In genomic region chr7:101012541-101012940, GRCm38 (mm10) we compare ENCODE assay signal across 7 mouse cellular contexts. TPM values are rescaled to one million over a fixed set of nuclear protein-coding genes. Genes with fewer than 3 reads are reported as not detected.
DNase-seq lines count a peak whose midpoint lies in the region; ATAC-seq and TF ChIP-seq lines count a peak whose summit lies in the region.

TSS of gene P2ry2 (minus strand) at chr7:101012866.

- DNase-seq in hindbrain, embryonic 10.5 days (ENCODE audit: low spot score), result no peak
- DNase-seq in adipocyte (ENCODE audit: low spot score), result no peak
- no peak for DNase-seq in thymus, postnatal 0 days (ENCODE audit: low spot score)
- no peak for DNase-seq in embryo, embryonic 9.5 days (ENCODE audit: extremely low spot score)

- H3K27ac ChIP-seq in cortical plate, adult 2 months (ENCODE audit: insufficient read depth, low read length), result no peak within 1 kb of the TSS
- no peak within 1 kb of the TSS for H3K27ac ChIP-seq in forebrain, embryonic 13.5 days
- peak within 1 kb of the TSS; percentile 62 for H3K27ac ChIP-seq in hindbrain, embryonic 10.5 days
- no peak within 1 kb of the TSS for H3K27ac ChIP-seq in midbrain, embryonic 13.5 days

- H3K4me3 ChIP-seq in cortical plate, adult 2 months (ENCODE audit: insufficient read depth, low read length), result peak within 1 kb of the TSS; percentile 25; the same call in 1 of the 2 replicates
- peak within 1 kb of the TSS; percentile 45 for H3K4me3 ChIP-seq in forebrain, embryonic 13.5 days
- H3K4me3 ChIP-seq in hindbrain, embryonic 10.5 days, result peak within 1 kb of the TSS; percentile 65
- H3K4me3 ChIP-seq in midbrain, embryonic 13.5 days (replicated peaks), result peak within 1 kb of the TSS; percentile 48

- TF ChIP-seq POLR2A in cortical plate, adult 2 months (IDR thresholded peaks at IDR 0.05; ENCODE audit: extremely low read depth, insufficient read depth, low read length), result no peak

- peak within 1 kb of the TSS; percentile 58 for H3K9ac ChIP-seq in forebrain, embryonic 13.5 days
- peak within 1 kb of the TSS; percentile 52 for H3K9ac ChIP-seq in midbrain, embryonic 13.5 days (replicated peaks)

- ATAC-seq in forebrain, embryonic 13.5 days, result no peak
- ATAC-seq in midbrain, embryonic 13.5 days, result no peak

- H3K4me1 ChIP-seq in cortical plate, adult 2 months (ENCODE audit: control insufficient read depth, insufficient read depth, low read length), result no peaks in the 10 kb centered on the region
- peaks cover 24% of the 10 kb centered on the region for H3K4me1 ChIP-seq in forebrain, embryonic 13.5 days
- peaks cover 42% of the 10 kb centered on the region for H3K4me1 ChIP-seq in hindbrain, embryonic 10.5 days (replicated peaks)
- peaks cover 18% of the 10 kb centered on the region for H3K4me1 ChIP-seq in midbrain, embryonic 13.5 days (replicated peaks)

- no peaks in the 10 kb centered on the region for H3K36me3 ChIP-seq in forebrain, embryonic 13.5 days (ENCODE audit: poor library complexity, severe bottlenecking)
- no peaks in the 10 kb centered on the region for H3K36me3 ChIP-seq in hindbrain, embryonic 10.5 days
- H3K36me3 ChIP-seq in midbrain, embryonic 13.5 days, result no peaks in the 10 kb centered on the region

- WGBS in forebrain, embryonic 13.5 days, result 65% methylated on average over 4 of the region's 4 CpGs
- WGBS in hindbrain, embryonic 10.5 days, result 63% methylated on average over 4 of the region's 4 CpGs
- WGBS in midbrain, embryonic 13.5 days, result 64% methylated on average over 4 of the region's 4 CpGs

- H3K4me2 ChIP-seq in forebrain, embryonic 13.5 days, result peak within 1 kb of the TSS; percentile 78
- H3K4me2 ChIP-seq in midbrain, embryonic 13.5 days (replicated peaks), result peak within 1 kb of the TSS; percentile 83

- peaks cover 64% of the 10 kb centered on the region for H3K27me3 ChIP-seq in forebrain, embryonic 13.5 days
- peaks cover 88% of the 10 kb centered on the region for H3K27me3 ChIP-seq in hindbrain, embryonic 10.5 days (ENCODE audit: insufficient read depth, poor library complexity, severe bottlenecking)
- H3K27me3 ChIP-seq in midbrain, embryonic 13.5 days, result peaks cover 71% of the 10 kb centered on the region

- no peak for TF ChIP-seq CTCF in cortical plate, adult 2 months (IDR thresholded peaks at IDR 0.05; ENCODE audit: extremely low read depth, insufficient read depth, low read length)

- H3K9me3 ChIP-seq in forebrain, embryonic 13.5 days (replicated peaks), result no peaks in the 10 kb centered on the region
- no peaks in the 10 kb centered on the region for H3K9me3 ChIP-seq in hindbrain, embryonic 10.5 days
- no peaks in the 10 kb centered on the region for H3K9me3 ChIP-seq in midbrain, embryonic 13.5 days

RNA-seq across cellular contexts. Expression of gene P2ry2, which starts in this region (rescaled TPM):
- 0.44 and 0.50 TPM in 2 replicates for polyA plus RNA-seq in cortical plate, adult 2 months (2012; rRNA removed)
- polyA plus RNA-seq in forebrain, embryonic 13.5 days (2015; fragmentation: Nextera tagmentation; extraction: Ambion mirVana), result 0.24 TPM in 1 of 2 replicates, not detected in the other
- 0.86 and 0.89 TPM in 2 replicates for polyA plus RNA-seq in hindbrain, embryonic 10.5 days (2016; fragmentation: Nextera tagmentation; extraction: Ambion mirVana)
- polyA plus RNA-seq in midbrain, embryonic 13.5 days (2015; fragmentation: Nextera tagmentation; extraction: Ambion mirVana), result 0.11 and 0.14 TPM in 2 replicates
- polyA plus RNA-seq in thymus, postnatal 0 days (2015; fragmentation: Nextera tagmentation; extraction: Ambion mirVana), result 1.6 TPM in 2 replicates
